Mouse (Mus musculus) neural tube, embryonic 14.5 days (tissue): ENCODE results near the gene Ess2. TPM values are rescaled to one million over a fixed set of nuclear protein-coding genes. Genes with fewer than 3 reads are reported as not detected.

Source experiments
- ATAC-seq: fragments of 200-750 bp; cut with Nextera tagmentation; 2 replicates; pipeline ENCODE4 v1.8.0; 2017; ENCODE audit warnings: low read depth, mild to moderate bottlenecking, moderate TSS enrichment, moderate library complexity
- H3K27ac ChIP-seq: fragments of 300-500 bp; sonication (generic); 2 replicates; pipeline ENCODE4 v1.5.1; 2014; ENCODE audit warnings: low read depth, mild to moderate bottlenecking, control low read depth, low read length, moderate library complexity, mixed read lengths
- H3K27me3 ChIP-seq: fragments of 300-500 bp; sonication (generic); 2 replicates; pipeline ENCODE4 v1.6.1; 2014; ENCODE audit warnings: low read length; ENCODE audit not compliant: control insufficient read depth, insufficient read depth
- H3K36me3 ChIP-seq: fragments of 300-500 bp; sonication (generic); 2 replicates; pipeline ENCODE4 v1.6.1; 2014; ENCODE audit warnings: low read length, mixed read lengths; ENCODE audit not compliant: control insufficient read depth, insufficient read depth
- H3K4me1 ChIP-seq: fragments of 300-500 bp; sonication (generic); 2 replicates; pipeline ENCODE4 v1.6.1; 2014; ENCODE audit warnings: low read length; ENCODE audit not compliant: control insufficient read depth, insufficient read depth
- H3K4me2 ChIP-seq: fragments of 300-500 bp; sonication (generic); 2 replicates; pipeline ENCODE4 v1.6.1; 2014; ENCODE audit warnings: mild to moderate bottlenecking, low read depth, low read length, control low read depth
- H3K4me3 ChIP-seq: fragments of 300-500 bp; sonication (generic); 2 replicates; pipeline ENCODE4 v1.5.1; 2014; ENCODE audit warnings: low read depth, low read length, control low read depth, mixed read lengths
- H3K9ac ChIP-seq: fragments of 300-500 bp; sonication (generic); replicated peaks from 2 replicates; pipeline ENCODE4 v1.6.1; 2014; ENCODE audit warnings: low read depth, mild to moderate bottlenecking, control low read depth, low read length, mixed read lengths
- H3K9me3 ChIP-seq: fragments of 300-500 bp; sonication (generic); 2 replicates; pipeline ENCODE4 v1.6.1; 2016; ENCODE audit warnings: low read length; ENCODE audit not compliant: control insufficient read depth
- WGBS: fragments of 180-500 bp; shearing (Covaris S2); extraction: QIAGEN DNeasy Blood & Tissue Kit; methylation state at CpG from one replicate; pipeline ENCODE4 v1.1.7; 2014; 5-methylcytosine and 5-hydroxymethylcytosine counted together
- polyA plus RNA-seq: library from polyadenylated mRNA; unstranded; fragments of >200 nt; fragmentation: Nextera tagmentation; extraction: Ambion mirVana; gene quantifications from 2 replicates; pipeline ENCODE4 v1.2.1, GENCODE M21; 2014

The Ess2 gene
- polyA plus RNA-seq, 1 experiment from 2014 or later = 42.4 TPM

DNA sequence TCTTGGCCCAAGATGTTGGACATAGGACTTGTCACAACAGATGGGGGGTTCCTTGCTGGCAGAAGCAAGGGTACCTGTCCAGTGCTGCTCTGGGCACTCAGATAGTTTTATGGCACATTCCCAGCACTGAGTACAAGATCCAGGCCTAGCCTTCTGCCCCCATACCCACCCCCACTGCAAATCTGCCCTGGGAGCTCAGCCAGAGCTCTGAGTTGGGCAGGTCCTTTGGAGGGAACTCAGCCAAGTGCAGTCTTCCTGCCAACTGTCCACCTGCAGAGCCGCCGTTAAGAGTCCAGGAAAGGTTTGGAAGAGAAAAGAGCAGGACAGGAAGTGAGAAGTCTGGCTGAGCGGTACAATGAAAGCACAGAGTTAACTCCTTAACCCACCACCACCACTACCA lies 18.5 kb downstream of the Ess2 start:
- WGBS = 61% methylated on average over 3 of the region's 3 CpGs
- H3K36me3 ChIP-seq = no peaks in the 10 kb centered on the region

GRCm38 (mm10) chr16:17891567-17891959 lies 19.6 kb downstream of the Ess2 start, which contains the start of gene Gm20518:
TSS of gene Gm20518 (minus strand) at chr16:17891671.
- peak within 1 kb of the TSS; percentile 90 for H3K9ac ChIP-seq
- H3K27me3 ChIP-seq = no peaks in the 10 kb centered on the region
- no peaks in the 10 kb centered on the region for H3K9me3 ChIP-seq
- WGBS = under 1% methylated on average over 38 of the region's 38 CpGs
- peak within 1 kb of the TSS; percentile 88 for H3K4me3 ChIP-seq
- H3K4me1 ChIP-seq = peaks cover 17% of the 10 kb centered on the region
- peak; percentile 97 for ATAC-seq
- H3K27ac ChIP-seq = peak within 1 kb of the TSS; percentile 97
- H3K4me2 ChIP-seq = peak within 1 kb of the TSS; percentile 77
- no peaks in the 10 kb centered on the region for H3K36me3 ChIP-seq

More for the DNA sequence above, 18.5 kb downstream of the Ess2 start:
- H3K4me3 ChIP-seq = no peak overlapping the region
- no peak overlapping the region for H3K9ac ChIP-seq
- H3K27ac ChIP-seq = no peak overlapping the region
- no peak for ATAC-seq
- H3K4me2 ChIP-seq = no peak overlapping the region
- H3K9me3 ChIP-seq = no peaks in the 10 kb centered on the region
- H3K27me3 ChIP-seq = no peaks in the 10 kb centered on the region
- H3K4me1 ChIP-seq = peaks cover 17% of the 10 kb centered on the region

DNA sequence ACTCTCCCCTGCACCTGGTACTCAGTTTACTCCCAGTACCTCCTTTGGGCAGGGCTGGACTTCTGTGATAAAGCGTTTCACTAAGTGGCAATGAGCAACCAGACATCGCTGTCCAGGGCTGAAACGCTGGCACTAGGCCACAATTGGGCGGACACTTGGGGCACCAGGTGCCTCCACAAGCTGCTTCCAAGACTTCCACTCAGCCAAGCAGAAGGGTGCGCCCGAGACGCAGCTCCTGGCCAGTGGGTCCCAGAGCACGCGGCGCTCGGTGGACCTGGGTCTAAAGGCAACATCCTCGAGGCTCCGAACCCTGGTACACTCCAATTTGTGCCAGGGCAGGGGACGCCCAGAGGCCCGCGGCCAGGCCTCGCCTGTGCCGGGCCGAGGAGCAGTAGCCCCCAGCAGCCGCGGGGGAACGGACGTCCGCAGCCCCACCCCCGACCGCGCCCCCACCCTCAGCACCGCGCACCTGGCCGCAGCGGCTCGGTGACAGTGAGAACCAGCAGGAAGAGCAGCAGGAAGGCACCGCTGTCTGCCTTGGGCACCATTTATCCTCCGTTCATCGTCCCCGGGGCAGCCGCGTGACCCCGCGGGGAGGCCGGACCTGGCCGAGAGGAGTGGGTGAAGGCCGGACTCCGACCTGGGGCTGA lies 20.1 kb downstream of the Ess2 start:
- ATAC-seq = peak; percentile 60
- WGBS = under 1% methylated on average over 44 of the region's 44 CpGs
- Histone ChIP-seq H3K9ac (peak overlapping the region; percentile 90), H3K4me1 (peaks cover 17% of the 10 kb centered on the region), H3K9me3 (no peaks in the 10 kb centered on the region), H3K4me3 (peak overlapping the region; percentile 88), H3K27me3 (no peaks in the 10 kb centered on the region), H3K4me2 (peak overlapping the region; percentile 77), H3K36me3 (no peaks in the 10 kb centered on the region), H3K27ac (peak overlapping the region; percentile 97)

- no peaks in the 10 kb centered on the region for H3K27me3 ChIP-seq
- H3K9ac ChIP-seq = peak overlapping the region; percentile 90
- H3K36me3 ChIP-seq = no peaks in the 10 kb centered on the region
- WGBS = 37% methylated on average over 2 of the region's 2 CpGs
- H3K27ac ChIP-seq = no peak overlapping the region
- peaks cover 17% of the 10 kb centered on the region for H3K4me1 ChIP-seq
- peak overlapping the region; percentile 77 for H3K4me2 ChIP-seq
- ATAC-seq = no peak
- no peaks in the 10 kb centered on the region for H3K9me3 ChIP-seq
- peak overlapping the region; percentile 88 for H3K4me3 ChIP-seq
These were observed 20.8 kb downstream of the Ess2 start for GRCm38 (mm10) chr16:17890342-17890727.

- no peaks in the 10 kb centered on the region for H3K9me3 ChIP-seq
- peak overlapping the region; percentile 88 for H3K4me3 ChIP-seq
- ATAC-seq = no peak
- peak overlapping the region; percentile 90 for H3K9ac ChIP-seq
- H3K27me3 ChIP-seq = no peaks in the 10 kb centered on the region
- H3K27ac ChIP-seq = no peak overlapping the region
- 83% methylated on average over 6 of the region's 6 CpGs for WGBS
- peak overlapping the region; percentile 77 for H3K4me2 ChIP-seq
- H3K36me3 ChIP-seq = no peaks in the 10 kb centered on the region
- peaks cover 17% of the 10 kb centered on the region for H3K4me1 ChIP-seq
These were observed 21.3 kb downstream of the Ess2 start for GRCm38 (mm10) chr16:17889689-17890341.

DNA sequence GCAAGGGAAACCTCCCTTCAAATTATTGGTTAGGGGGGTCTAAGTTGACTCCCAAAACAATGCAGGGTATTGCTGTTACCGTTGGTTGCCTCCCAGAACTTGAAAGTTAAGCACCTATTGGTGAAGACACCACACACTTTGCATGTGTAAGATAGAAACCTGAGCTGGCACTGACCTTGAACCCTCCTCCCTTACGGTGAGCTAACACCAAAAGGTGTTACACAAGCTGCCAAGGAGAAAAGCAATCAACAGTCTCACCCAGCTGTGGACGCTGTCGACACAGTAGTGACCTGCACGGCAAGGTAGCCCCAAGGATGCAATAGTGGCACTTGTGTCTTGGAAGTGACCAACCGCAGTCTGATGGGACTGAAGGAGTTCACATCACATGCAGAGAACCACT lies 27.0 kb downstream of the Ess2 start:
- H3K9ac ChIP-seq = no peak overlapping the region
- H3K4me2 ChIP-seq = no peak overlapping the region
- no peak for ATAC-seq
- no peak overlapping the region for H3K27ac ChIP-seq
- H3K36me3 ChIP-seq = no peaks in the 10 kb centered on the region
- no peaks in the 10 kb centered on the region for H3K27me3 ChIP-seq
- H3K9me3 ChIP-seq = no peaks in the 10 kb centered on the region
- no peaks in the 10 kb centered on the region; the same call in 1 of the 2 replicates for H3K4me1 ChIP-seq
- no peak overlapping the region for H3K4me3 ChIP-seq
- 95% methylated on average over 6 of the region's 6 CpGs for WGBS

- no peak for ATAC-seq
These were observed 29.0 kb downstream of the Ess2 start for GRCm38 (mm10) chr16:17882196-17882595.

DNA sequence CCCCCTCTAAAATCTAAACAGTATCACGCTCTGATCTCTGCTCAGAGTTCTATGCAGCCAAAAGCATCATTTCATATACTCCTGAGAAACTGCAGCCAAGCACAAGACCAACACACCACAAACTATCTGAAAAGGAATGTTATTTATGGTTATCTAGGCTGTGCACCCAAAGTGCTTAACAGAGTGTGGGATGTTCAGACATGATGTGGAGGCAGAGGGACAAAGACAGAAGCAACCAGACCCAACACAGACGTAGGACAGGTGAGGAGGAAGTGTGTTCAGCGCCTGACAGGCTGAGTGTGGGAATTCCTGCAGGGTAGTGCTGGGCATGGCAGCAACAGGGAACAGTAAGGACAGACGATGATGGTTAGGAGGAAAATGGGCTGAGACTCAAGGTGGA lies 31.6 kb downstream of the Ess2 start:
- no peak overlapping the region for H3K27ac ChIP-seq
- H3K9me3 ChIP-seq = no peaks in the 10 kb centered on the region
- no peak overlapping the region for H3K9ac ChIP-seq
- no peak overlapping the region for H3K4me2 ChIP-seq
- no peaks in the 10 kb centered on the region for H3K27me3 ChIP-seq
- H3K36me3 ChIP-seq = no peaks in the 10 kb centered on the region
- H3K4me1 ChIP-seq = no peaks in the 10 kb centered on the region
- H3K4me3 ChIP-seq = no peak overlapping the region
- no peak for ATAC-seq
- WGBS = 95% methylated on average over 4 of the region's 4 CpGs

More at GRCm38 (mm10) chr16:17882196-17882595, 29.0 kb downstream of the Ess2 start:
- no peak overlapping the region for H3K9ac ChIP-seq
- no peak overlapping the region for H3K4me3 ChIP-seq
- H3K9me3 ChIP-seq = no peaks in the 10 kb centered on the region
- no peaks in the 10 kb centered on the region; the same call in 1 of the 2 replicates for H3K4me1 ChIP-seq
- no peak overlapping the region for H3K27ac ChIP-seq
- no peak overlapping the region for H3K4me2 ChIP-seq
- H3K27me3 ChIP-seq = no peaks in the 10 kb centered on the region
- H3K36me3 ChIP-seq = no peaks in the 10 kb centered on the region

DNA sequence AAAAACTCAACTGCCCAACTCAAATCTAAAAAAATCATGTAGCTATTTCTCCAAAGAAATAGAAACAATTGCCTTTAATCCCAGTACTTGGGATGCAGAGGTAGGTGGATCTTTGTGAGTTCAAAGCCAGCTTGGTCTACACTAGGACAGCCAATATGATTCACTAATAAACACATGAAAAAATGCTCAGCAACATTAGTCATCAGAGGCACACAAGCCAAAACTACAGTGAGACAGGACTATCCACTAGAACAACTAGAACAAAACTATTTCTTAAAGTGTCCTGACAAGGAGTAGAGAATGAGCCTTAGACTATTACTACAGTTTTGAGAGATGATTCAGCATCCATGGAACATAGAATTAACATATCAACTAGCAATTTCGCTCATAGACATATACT lies 35.1 kb downstream of the Ess2 start:
- Histone ChIP-seq H3K27me3 (no peaks in the 10 kb centered on the region), H3K36me3 (peaks cover 14% of the 10 kb centered on the region), H3K9ac (no peak overlapping the region), H3K4me3 (no peak overlapping the region), H3K4me1 (no peaks in the 10 kb centered on the region), H3K27ac (no peak overlapping the region), H3K4me2 (no peak overlapping the region), H3K9me3 (no peaks in the 10 kb centered on the region)
- WGBS = 98% methylated on average over 1 of the region's 1 CpGs
- ATAC-seq = no peak
